Mouse (Mus musculus) spleen, adult 2 months (tissue): ENCODE results near the gene Gpx5.

Source experiments
- CTCF ChIP-seq: fragments of 200-500 bp; IDR thresholded peaks from 2 replicates; pipeline ENCODE4 v1.5.1; 2011; ENCODE audit warnings: mild to moderate bottlenecking, inconsistent platforms; ENCODE audit not compliant: insufficient read depth, insufficient read length, insufficient replicate concordance; ENCODE audit errors: extremely low read depth
- POLR2A ChIP-seq: fragments of 200-500 bp; IDR thresholded peaks from 2 replicates; pipeline ENCODE4 v1.6.1; 2011; ENCODE audit warnings: low read depth, low read length, inconsistent platforms

DNA sequence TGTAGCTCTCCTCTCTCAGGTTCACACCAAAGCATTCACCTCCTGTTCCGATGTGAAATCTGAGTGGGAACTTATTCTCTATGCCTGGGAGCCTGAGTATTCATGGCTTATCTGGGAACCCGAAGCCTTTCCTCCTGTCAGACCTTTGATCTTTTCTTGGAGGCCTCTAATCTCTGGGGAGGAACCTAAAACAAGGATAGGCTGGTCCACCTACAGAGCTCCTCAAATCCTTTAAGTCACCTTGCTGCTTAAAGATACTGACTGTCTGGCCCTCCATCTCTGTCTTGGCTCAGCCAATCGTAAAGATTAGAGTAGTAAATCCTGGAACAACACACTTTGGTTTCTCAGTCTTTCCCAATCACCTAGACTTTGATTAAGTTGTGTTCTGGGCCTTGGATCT, 6.0 kb upstream of the Gpx5 start:
- no peak for TF ChIP-seq POLR2A
- TF ChIP-seq CTCF = no peak
